Mouse (Mus musculus) cortical plate, adult 2 months (tissue): ENCODE results near the gene Pla2r1.

ENCODE experiments used
- CTCF ChIP-seq: fragments of 200-500 bp; IDR thresholded peaks from 2 replicates; pipeline ENCODE4 v1.5.1; 2011; ENCODE audit warnings: mild to moderate bottlenecking, control low read depth, low read length; ENCODE audit not compliant: insufficient read depth; ENCODE audit errors: extremely low read depth
- POLR2A ChIP-seq: fragments of 200-500 bp; IDR thresholded peaks from 2 replicates; pipeline ENCODE4 v1.6.1; 2011; ENCODE audit warnings: mild to moderate bottlenecking, low read length, control low read depth; ENCODE audit not compliant: insufficient read depth; ENCODE audit errors: extremely low read depth

DNA sequence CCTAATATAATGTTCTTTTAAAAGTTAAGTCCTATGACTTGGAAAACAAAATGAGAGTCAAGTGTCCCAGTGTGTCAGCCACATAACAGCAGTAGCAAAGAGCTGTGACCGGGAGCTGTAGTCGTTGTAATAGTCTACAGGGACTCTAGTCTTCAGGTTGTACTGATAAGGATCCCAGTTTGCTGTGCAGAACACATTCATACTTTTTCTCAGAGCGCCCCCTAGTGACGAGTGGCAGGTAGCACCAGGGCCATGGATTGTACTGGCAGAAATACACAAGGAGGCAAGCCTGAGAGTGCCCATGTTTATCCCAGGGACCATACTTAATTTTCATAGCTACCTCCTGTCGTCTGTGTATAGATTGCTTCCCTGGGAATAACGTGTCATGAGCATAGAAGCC is 135.0 kb downstream of the Pla2r1 start:
- TF ChIP-seq CTCF = peak; percentile 86
- no peak for TF ChIP-seq POLR2A
